Mouse (Mus musculus) kidney, postnatal 0 days (tissue): Measurements from ENCODE around the gene Rfx8. TPM values are rescaled to one million over a fixed set of nuclear protein-coding genes. Genes with fewer than 3 reads are reported as not detected.

Source experiments
- ATAC-seq: fragments of 200-750 bp; cut with Nextera tagmentation; replicated peaks from 2 replicates; pipeline ENCODE4 v1.8.0; 2017; ENCODE audit warnings: low read depth, moderate number of reproducible peaks, moderate TSS enrichment, moderate library complexity; ENCODE audit not compliant: low FRiP score
- DNase-seq: peaks from one replicate; pipeline ENCODE4 v3.0.0-alpha.2; 2016; ENCODE audit warnings: low spot score
- H3K27ac ChIP-seq: fragments of 300-500 bp; sonication (generic); 2 replicates; pipeline ENCODE4 v1.5.1; 2014; ENCODE audit warnings: mild to moderate bottlenecking
- H3K27me3 ChIP-seq: fragments of 300-500 bp; sonication (generic); 2 replicates; pipeline ENCODE4 v1.6.1; 2014; ENCODE audit warnings: low read length, mixed read lengths; ENCODE audit not compliant: insufficient read depth
- H3K36me3 ChIP-seq: fragments of 300-500 bp; sonication (generic); 2 replicates; pipeline ENCODE4 v1.6.1; 2014; ENCODE audit warnings: low read length, mixed read lengths; ENCODE audit not compliant: insufficient read depth
- H3K4me1 ChIP-seq: fragments of 300-500 bp; sonication (generic); replicated peaks from 2 replicates; pipeline ENCODE4 v1.6.1; 2014; ENCODE audit warnings: antibody characterized with exemption, low read length, mixed read lengths; ENCODE audit not compliant: insufficient read depth
- H3K4me2 ChIP-seq: fragments of 300-500 bp; sonication (generic); 2 replicates; pipeline ENCODE4 v1.6.1; 2014; ENCODE audit warnings: mild to moderate bottlenecking, low read length, moderate library complexity, mixed read lengths
- H3K4me3 ChIP-seq: fragments of 300-500 bp; sonication (generic); replicated peaks from 2 replicates; pipeline ENCODE4 v1.5.1; 2014; ENCODE audit warnings: low read depth, low read length
- H3K9ac ChIP-seq: fragments of 300-500 bp; sonication (generic); 2 replicates; pipeline ENCODE4 v1.6.1; 2014; ENCODE audit warnings: low read depth, low read length
- H3K9me3 ChIP-seq: fragments of 300-500 bp; sonication (generic); replicated peaks from 2 replicates; pipeline ENCODE4 v1.6.1; 2016; ENCODE audit warnings: low read length, inconsistent platforms, mixed read lengths
- CTCF ChIP-seq: IDR thresholded peaks from 2 replicates; pipeline ENCODE4 v1.5.1; 2016; ENCODE audit warnings: antibody characterized with exemption, low read depth, mild to moderate bottlenecking, moderate library complexity
- WGBS: fragments of 180-500 bp; shearing (Covaris S2); extraction: QIAGEN DNeasy Blood & Tissue Kit; methylation state at CpG from one replicate; pipeline ENCODE4 v1.1.7; 2014; 5-methylcytosine and 5-hydroxymethylcytosine counted together
- polyA plus RNA-seq: library from polyadenylated mRNA; unstranded; fragments of >200 nt; fragmentation: Nextera tagmentation; extraction: Ambion mirVana; gene quantifications from 2 replicates; pipeline ENCODE4 v1.2.1, GENCODE M21; 2015

The Rfx8 gene
- polyA plus RNA-seq, 1 experiment from 2014 or later, result 0.29 TPM

- Histone ChIP-seq H3K4me3 (no peak overlapping the region), H3K4me1 (peaks cover 16% of the 10 kb centered on the region; the same call in 1 of the 2 replicates), H3K4me2 (no peak overlapping the region; the same call in 1 of the 2 replicates), H3K27me3 (no peaks in the 10 kb centered on the region), H3K36me3 (no peaks in the 10 kb centered on the region), H3K9me3 (no peaks in the 10 kb centered on the region), H3K9ac (no peak overlapping the region), H3K27ac (peak overlapping the region; percentile 84)
- 7% methylated on average over 8 of the region's 8 CpGs for WGBS
- no peak for TF ChIP-seq CTCF
- ATAC-seq, result peak; percentile 66; the same call in 1 of the 2 replicates
- DNase-seq, result peak; percentile 91
Measured at GRCm38 (mm10) chr1:39735927-39736604, 15.3 kb upstream of the Rfx8 start.

GRCm38 (mm10) chr1:39735493-39735892 lies 14.7 kb upstream of the Rfx8 start:
- ATAC-seq (no peak), DNase-seq (no peak)
- peak overlapping the region; percentile 84 for H3K27ac ChIP-seq
- no peak for TF ChIP-seq CTCF
- no peaks in the 10 kb centered on the region for H3K36me3 ChIP-seq
- peaks cover 16% of the 10 kb centered on the region for H3K4me1 ChIP-seq
- no peaks in the 10 kb centered on the region for H3K9me3 ChIP-seq
- 66% methylated on average over 2 of the region's 2 CpGs for WGBS
- H3K9ac ChIP-seq, result no peak overlapping the region
- no peaks in the 10 kb centered on the region for H3K27me3 ChIP-seq
- no peak overlapping the region for H3K4me2 ChIP-seq
- no peak overlapping the region for H3K4me3 ChIP-seq

- WGBS, result 86% methylated on average over 6 of the region's 6 CpGs
- no peaks in the 10 kb centered on the region for H3K27me3 ChIP-seq
- H3K4me3 ChIP-seq, result no peak overlapping the region
- H3K4me2 ChIP-seq, result no peak overlapping the region
- no peaks in the 10 kb centered on the region for H3K9me3 ChIP-seq
- no peak for TF ChIP-seq CTCF
- no peak for DNase-seq
- peak overlapping the region; percentile 84 for H3K27ac ChIP-seq
- peaks cover 16% of the 10 kb centered on the region for H3K4me1 ChIP-seq
- no peak for ATAC-seq
- no peak overlapping the region for H3K9ac ChIP-seq
- no peaks in the 10 kb centered on the region for H3K36me3 ChIP-seq
Measured at GRCm38 (mm10) chr1:39734881-39735280, 14.1 kb upstream of the Rfx8 start.

- DNase-seq, result peak; percentile 54
- ATAC-seq, result 0 out of 2 replicates have a peak, but pooled peaks have one; percentile 26
- H3K9ac ChIP-seq, result no peak overlapping the region
- no peaks in the 10 kb centered on the region for H3K9me3 ChIP-seq
- no peaks in the 10 kb centered on the region for H3K27me3 ChIP-seq
- TF ChIP-seq CTCF, result no peak
- WGBS, result 69% methylated on average over 13 of the region's 13 CpGs
- no peak overlapping the region for H3K4me2 ChIP-seq
- peak overlapping the region; percentile 84 for H3K27ac ChIP-seq
- no peaks in the 10 kb centered on the region for H3K36me3 ChIP-seq
- H3K4me1 ChIP-seq, result peaks cover 16% of the 10 kb centered on the region
- no peak overlapping the region for H3K4me3 ChIP-seq
Measured at GRCm38 (mm10) chr1:39734311-39734710, 13.5 kb upstream of the Rfx8 start.

- H3K27me3 ChIP-seq, result no peaks in the 10 kb centered on the region
- no peak overlapping the region for H3K9ac ChIP-seq
- no peak overlapping the region for H3K4me3 ChIP-seq
- H3K27ac ChIP-seq, result peak overlapping the region; percentile 69
- 88% methylated on average over 10 of the region's 10 CpGs for WGBS
- DNase-seq (no peak), ATAC-seq (no peak)
- no peak for TF ChIP-seq CTCF
- no peak overlapping the region for H3K4me2 ChIP-seq
- no peaks in the 10 kb centered on the region for H3K36me3 ChIP-seq
- H3K9me3 ChIP-seq, result no peaks in the 10 kb centered on the region
- peaks cover 16% of the 10 kb centered on the region for H3K4me1 ChIP-seq
Measured at GRCm38 (mm10) chr1:39733876-39734275, 13.1 kb upstream of the Rfx8 start.

GRCm38 (mm10) chr1:39732081-39732480 lies 11.3 kb upstream of the Rfx8 start:
- no peak overlapping the region for H3K4me2 ChIP-seq
- DNase-seq (no peak), ATAC-seq (no peak)
- H3K4me3 ChIP-seq, result no peak overlapping the region
- H3K27me3 ChIP-seq, result no peaks in the 10 kb centered on the region
- 48% methylated on average over 10 of the region's 10 CpGs for WGBS
- H3K27ac ChIP-seq, result no peak overlapping the region
- TF ChIP-seq CTCF, result no peak
- H3K9ac ChIP-seq, result no peak overlapping the region
- no peaks in the 10 kb centered on the region for H3K36me3 ChIP-seq
- no peaks in the 10 kb centered on the region for H3K9me3 ChIP-seq
- peaks cover 16% of the 10 kb centered on the region for H3K4me1 ChIP-seq

- ATAC-seq (0 out of 2 replicates have a peak, but pooled peaks have one; percentile 11), DNase-seq (peak; percentile 86)
- H3K4me2 ChIP-seq, result no peak overlapping the region
- H3K4me1 ChIP-seq, result peaks cover 16% of the 10 kb centered on the region
- no peaks in the 10 kb centered on the region for H3K36me3 ChIP-seq
- peak overlapping the region; percentile 37; the same call in 1 of the 2 replicates for H3K27ac ChIP-seq
- H3K27me3 ChIP-seq, result no peaks in the 10 kb centered on the region
- TF ChIP-seq CTCF, result no peak
- 13% methylated on average over 9 of the region's 9 CpGs for WGBS
- no peak overlapping the region for H3K4me3 ChIP-seq
- H3K9me3 ChIP-seq, result no peaks in the 10 kb centered on the region
- no peak overlapping the region for H3K9ac ChIP-seq
Measured at GRCm38 (mm10) chr1:39731543-39731942, 10.7 kb upstream of the Rfx8 start.
